Mouse (Mus musculus): ENCODE measurements at regions not wholly inside any gene's neighbourhood (a gene's known extent, or its start where the extent isn't known, plus 50 kb on each side); places are given as distances from the start of the nearest gene placed in this dataset.

DNA sequence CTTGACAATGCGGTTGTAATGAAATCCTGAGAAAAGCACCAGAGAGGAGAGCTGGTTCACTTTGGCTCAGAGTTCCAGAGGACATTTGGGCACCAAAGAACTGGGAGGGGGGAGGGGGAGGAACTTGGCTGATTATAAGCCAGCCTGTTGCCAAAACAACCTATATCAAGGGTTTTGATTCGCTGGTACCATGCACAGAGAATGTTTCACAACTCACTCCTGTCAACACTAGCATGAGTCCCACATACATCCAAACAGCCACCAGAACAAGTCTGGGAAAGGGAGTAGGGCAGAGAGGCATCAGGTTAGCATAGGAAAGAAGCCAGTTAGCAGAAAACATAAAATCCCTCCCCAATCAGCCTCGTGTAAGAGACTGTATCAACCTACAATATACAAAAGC lies 479.3 kb upstream of the Hs6st1 start:
- TF ChIP-seq POLR2A (IDR thresholded peaks at IDR 0.05; ENCODE audit: control insufficient read depth in 1 of 2, insufficient read depth in 1 of 2, low read depth in 1 of 2, low read length in 2 of 2, poor library complexity in 1 of 2) (no peak), RAD21 (IDR thresholded peaks at IDR 0.05; ENCODE audit: low read depth, low read length) (no peak), NELFE (IDR thresholded peaks at IDR 0.05; ENCODE audit: low read depth, low read length) (no peak), CTCF (IDR thresholded peaks at IDR 0.05 in 2 of 3, conservative IDR thresholded peaks at IDR 0.05 in 1 of 3; ENCODE audit: control insufficient read depth in 1 of 3, insufficient read depth in 1 of 3, low read depth in 2 of 3, low read length in 3 of 3, poor library complexity in 1 of 3, severe bottlenecking in 1 of 3) (no peak), UBTF (IDR thresholded peaks at IDR 0.05; ENCODE audit: borderline replicate concordance, insufficient read depth, low read depth, low read length) (no peak), ZMIZ1 (IDR thresholded peaks at IDR 0.05; ENCODE audit: low read depth, low read length) (no peak), MXI1 (IDR thresholded peaks at IDR 0.05; ENCODE audit: low read depth, low read length) (no peak), EP300 (IDR thresholded peaks at IDR 0.05; ENCODE audit: low read depth in 1 of 2, low read length in 2 of 2) (no peak), CHD2 (IDR thresholded peaks at IDR 0.05; ENCODE audit: low read length) (no peak), TBP (IDR thresholded peaks at IDR 0.05; ENCODE audit: low read depth, low read length) (no peak), SMC3 (IDR thresholded peaks at IDR 0.05; ENCODE audit: low read depth, low read length) (no peak), MYB (IDR thresholded peaks at IDR 0.05; ENCODE audit: low read depth, low read length) (no peak), JUND (IDR thresholded peaks at IDR 0.05; ENCODE audit: low read depth, low read length) (no peak)
